Mouse (Mus musculus) G1E (cell line): Measurements from ENCODE around the gene Gm10282.

Experiments used
- CTCF ChIP-seq: IDR thresholded peaks from 2 replicates; pipeline ENCODE4 v1.5.1; 2012; ENCODE audit warnings: low read depth, low read length, inconsistent platforms, mixed read lengths
- GATA2 ChIP-seq: IDR thresholded peaks from 2 replicates; pipeline ENCODE4 v1.6.1; 2012; ENCODE audit warnings: low read depth, low read length, inconsistent platforms, borderline replicate concordance

DNA sequence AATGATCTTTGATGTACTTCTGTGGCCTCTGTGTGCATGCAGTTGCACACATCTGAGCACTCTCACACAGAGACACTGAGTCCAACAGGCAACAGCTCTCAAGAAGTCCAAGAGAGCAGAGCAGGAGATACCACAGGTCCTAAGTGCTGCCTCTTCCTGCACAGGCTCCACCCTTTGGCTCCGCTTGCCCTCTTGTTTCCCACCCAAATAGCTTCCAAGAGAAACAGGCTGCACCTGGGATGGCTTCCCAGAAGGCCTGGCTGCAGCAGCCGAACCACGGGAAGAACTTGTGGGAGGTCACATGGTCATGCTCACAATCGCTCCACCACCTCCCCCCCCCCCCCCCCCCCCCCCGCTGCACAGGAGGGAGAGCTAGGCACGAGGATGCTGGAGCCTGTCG, 39.7 kb downstream of the Gm10282 start:
- no peak for TF ChIP-seq CTCF
- no peak for TF ChIP-seq GATA2
